Mouse (Mus musculus) liver, postnatal 0 days (tissue): ENCODE data around the gene Cd200r1.

Source experiments
- CTCF ChIP-seq: sonication (generic); IDR thresholded peaks from 2 replicates; pipeline ENCODE4 v1.5.1; 2016; ENCODE audit warnings: antibody characterized with exemption, low read depth
- EP300 ChIP-seq: IDR thresholded peaks from 2 replicates; pipeline ENCODE4 v1.6.1; 2016; ENCODE audit warnings: antibody characterized with exemption, low read depth, mild to moderate bottlenecking

DNA sequence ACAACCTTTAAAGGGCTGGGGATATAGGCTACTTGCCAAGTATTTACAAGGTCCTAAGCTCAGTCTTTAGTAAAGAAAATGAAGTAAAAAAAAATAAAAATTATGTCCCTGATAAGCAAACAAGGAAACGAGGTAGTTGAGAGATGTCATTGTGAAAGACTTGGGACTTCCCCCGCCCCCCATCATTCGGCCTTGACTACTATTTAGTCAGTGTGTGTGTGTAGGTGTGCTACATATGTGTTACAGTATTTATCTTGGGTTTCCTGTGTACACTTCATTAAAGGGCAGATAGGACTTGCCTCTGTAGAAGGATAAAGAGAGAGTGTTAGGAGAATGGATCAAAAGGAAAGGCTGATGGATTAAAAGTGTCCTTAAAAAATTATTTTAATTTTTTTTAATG lies 31.5 kb upstream of the Cd200r1 start:
- TF ChIP-seq CTCF (no peak), EP300 (no peak)
